Mouse (Mus musculus) telencephalon, adult 2 months (tissue): Measurements from ENCODE around the gene Cnn2.
"Not testable (repeated sequence)": the region's sequence is repeated elsewhere in the genome, so short reads cannot be mapped to it uniquely, and the experiment has no call there.

ENCODE experiments used
- DNase-seq: peaks from one replicate; pipeline ENCODE4 v3.0.0-alpha.2; 2011; ENCODE audit warnings: low read depth, low spot score

Cnn2 gene

GRCm38 (mm10) chr10:79988506-79989271 is at the start of gene Cnn2:
TSS of gene Cnn2 (plus strand) at chr10:79988584.
- DNase-seq: no peak

GRCm38 (mm10) chr10:79940749-79941148 is 47.6 kb upstream of the Cnn2 start:
- DNase-seq: no peak

GRCm38 (mm10) chr10:79942988-79943387 is 45.4 kb upstream of the Cnn2 start:
- DNase-seq: no peak

GRCm38 (mm10) chr10:79943471-79943901 is 44.9 kb upstream of the Cnn2 start:
- DNase-seq: no peak

- DNase-seq: no peak
Observed at GRCm38 (mm10) chr10:79945507-79946234, 42.7 kb upstream of the Cnn2 start.

GRCm38 (mm10) chr10:79946752-79947322 is 41.5 kb upstream of the Cnn2 start:
- DNase-seq: no peak

GRCm38 (mm10) chr10:79947502-79947901 is 40.9 kb upstream of the Cnn2 start:
- no peak for DNase-seq

GRCm38 (mm10) chr10:79949873-79950272 is 38.5 kb upstream of the Cnn2 start:
- no peak for DNase-seq

GRCm38 (mm10) chr10:79950661-79951060 is 37.7 kb upstream of the Cnn2 start:
- no peak for DNase-seq

- DNase-seq: no peak
Observed at GRCm38 (mm10) chr10:79953946-79954345, 34.4 kb upstream of the Cnn2 start.

GRCm38 (mm10) chr10:79955691-79956090 is 32.7 kb upstream of the Cnn2 start:
- no peak for DNase-seq

GRCm38 (mm10) chr10:79956643-79957154 is 31.7 kb upstream of the Cnn2 start:
- no peak for DNase-seq

- no peak for DNase-seq
Observed at GRCm38 (mm10) chr10:79958140-79958816, 30.1 kb upstream of the Cnn2 start.

- not testable (repeated sequence) for DNase-seq
Observed at GRCm38 (mm10) chr10:79959412-79959811, 29.0 kb upstream of the Cnn2 start.

- DNase-seq: peak; percentile 99
Observed at GRCm38 (mm10) chr10:79959847-79960601, 28.4 kb upstream of the Cnn2 start, which contains the start of gene Wdr18. TSS of gene Wdr18 (plus strand) at chr10:79960152.

GRCm38 (mm10) chr10:79960671-79961294 is 27.6 kb upstream of the Cnn2 start:
- no peak for DNase-seq

GRCm38 (mm10) chr10:79964727-79965126 is 23.7 kb upstream of the Cnn2 start:
- no peak for DNase-seq

GRCm38 (mm10) chr10:79965325-79965724 is 23.1 kb upstream of the Cnn2 start:
- no peak for DNase-seq

- no peak for DNase-seq
Observed at GRCm38 (mm10) chr10:79966886-79967400, 21.4 kb upstream of the Cnn2 start.

GRCm38 (mm10) chr10:79968181-79968580 is 20.2 kb upstream of the Cnn2 start:
- DNase-seq: no peak
